Mouse (Mus musculus): Measurements from ENCODE around the gene Rasd1. TPM values are rescaled to one million over a fixed set of nuclear protein-coding genes. Genes with fewer than 3 reads are reported as not detected.

Rasd1 gene
- polyA plus RNA-seq, 1 experiment from 2014 or later, result 0.51 TPM

GRCm38 (mm10) chr11:59964163-59964758 is 483 bp downstream of the Rasd1 start:
- 2% methylated on average over 33 of the region's 33 CpGs for WGBS
- H3K4me3 ChIP-seq (replicated peaks; ENCODE audit: low read length), result peak overlapping the region; percentile 46
- no peaks in the 10 kb centered on the region for H3K9me3 ChIP-seq (ENCODE audit: control insufficient read depth, low read length)
- no peak overlapping the region for H3K27ac ChIP-seq (ENCODE audit: low read length)
- ATAC-seq, result no peak
- peak overlapping the region; percentile 92 for H3K4me2 ChIP-seq (ENCODE audit: low read length)
- peaks cover 10% of the 10 kb centered on the region; the same call in 1 of the 2 replicates for H3K36me3 ChIP-seq (ENCODE audit: control insufficient read depth, insufficient read depth)
- peak overlapping the region; percentile 47 for H3K9ac ChIP-seq (replicated peaks; ENCODE audit: low read depth, low read length)
- H3K27me3 ChIP-seq (replicated peaks; ENCODE audit: control insufficient read depth, insufficient read depth, low read length), result peaks cover 14% of the 10 kb centered on the region
- peaks cover 20% of the 10 kb centered on the region for H3K4me1 ChIP-seq (replicated peaks; ENCODE audit: control insufficient read depth, insufficient read depth, low read length)

GRCm38 (mm10) chr11:59963364-59964162 is 1.2 kb downstream of the Rasd1 start:
- Histone ChIP-seq H3K27ac (ENCODE audit: low read length) (no peak overlapping the region), H3K4me2 (ENCODE audit: low read length) (peak overlapping the region; percentile 92), H3K4me1 (replicated peaks; ENCODE audit: control insufficient read depth, insufficient read depth, low read length) (peaks cover 20% of the 10 kb centered on the region), H3K36me3 (ENCODE audit: control insufficient read depth, insufficient read depth) (peaks cover 10% of the 10 kb centered on the region; the same call in 1 of the 2 replicates), H3K27me3 (replicated peaks; ENCODE audit: control insufficient read depth, insufficient read depth, low read length) (peaks cover 14% of the 10 kb centered on the region), H3K9me3 (ENCODE audit: control insufficient read depth, low read length) (no peaks in the 10 kb centered on the region), H3K4me3 (replicated peaks; ENCODE audit: low read length) (peak overlapping the region; percentile 46), H3K9ac (replicated peaks; ENCODE audit: low read depth, low read length) (no peak overlapping the region)
- ATAC-seq, result no peak
- WGBS, result 6% methylated on average over 34 of the region's 34 CpGs

- Histone ChIP-seq H3K9ac (replicated peaks; ENCODE audit: low read depth, low read length) (no peak overlapping the region), H3K27me3 (replicated peaks; ENCODE audit: control insufficient read depth, insufficient read depth, low read length) (peaks cover 14% of the 10 kb centered on the region), H3K4me2 (ENCODE audit: low read length) (no peak overlapping the region), H3K4me1 (replicated peaks; ENCODE audit: control insufficient read depth, insufficient read depth, low read length) (peaks cover 20% of the 10 kb centered on the region), H3K27ac (ENCODE audit: low read length) (no peak overlapping the region), H3K4me3 (replicated peaks; ENCODE audit: low read length) (no peak overlapping the region), H3K36me3 (ENCODE audit: control insufficient read depth, insufficient read depth) (peaks cover 10% of the 10 kb centered on the region; the same call in 1 of the 2 replicates), H3K9me3 (ENCODE audit: control insufficient read depth, low read length) (no peaks in the 10 kb centered on the region)
- WGBS, result 75% methylated on average over 3 of the region's 3 CpGs
- no peak for ATAC-seq
These were observed 2.2 kb downstream of the Rasd1 start for GRCm38 (mm10) chr11:59962590-59962989.

GRCm38 (mm10) chr11:59961338-59961875 is 3.3 kb downstream of the Rasd1 start:
- WGBS, result 89% methylated on average over 9 of the region's 9 CpGs
- peaks cover 20% of the 10 kb centered on the region for H3K4me1 ChIP-seq (replicated peaks; ENCODE audit: control insufficient read depth, insufficient read depth, low read length)
- H3K27ac ChIP-seq (ENCODE audit: low read length), result no peak overlapping the region
- H3K4me2 ChIP-seq (ENCODE audit: low read length), result no peak overlapping the region
- no peak overlapping the region for H3K9ac ChIP-seq (replicated peaks; ENCODE audit: low read depth, low read length)
- peaks cover 10% of the 10 kb centered on the region; the same call in 1 of the 2 replicates for H3K36me3 ChIP-seq (ENCODE audit: control insufficient read depth, insufficient read depth)
- peaks cover 14% of the 10 kb centered on the region for H3K27me3 ChIP-seq (replicated peaks; ENCODE audit: control insufficient read depth, insufficient read depth, low read length)
- H3K4me3 ChIP-seq (replicated peaks; ENCODE audit: low read length), result no peak overlapping the region
- no peak for ATAC-seq
- H3K9me3 ChIP-seq (ENCODE audit: control insufficient read depth, low read length), result no peaks in the 10 kb centered on the region

- no peak for ATAC-seq
- 90% methylated on average over 20 of the region's 20 CpGs for WGBS
- Histone ChIP-seq H3K36me3 (ENCODE audit: control insufficient read depth, insufficient read depth) (peaks cover 10% of the 10 kb centered on the region; the same call in 1 of the 2 replicates), H3K27ac (ENCODE audit: low read length) (no peak overlapping the region), H3K4me3 (replicated peaks; ENCODE audit: low read length) (no peak overlapping the region), H3K4me1 (replicated peaks; ENCODE audit: control insufficient read depth, insufficient read depth, low read length) (peaks cover 20% of the 10 kb centered on the region), H3K9ac (replicated peaks; ENCODE audit: low read depth, low read length) (no peak overlapping the region), H3K9me3 (ENCODE audit: control insufficient read depth, low read length) (no peaks in the 10 kb centered on the region), H3K4me2 (ENCODE audit: low read length) (no peak overlapping the region), H3K27me3 (replicated peaks; ENCODE audit: control insufficient read depth, insufficient read depth, low read length) (peaks cover 14% of the 10 kb centered on the region)
These were observed 4.0 kb downstream of the Rasd1 start for GRCm38 (mm10) chr11:59960476-59961337.

GRCm38 (mm10) chr11:59959453-59959852 is 5.3 kb downstream of the Rasd1 start:
- H3K4me2 ChIP-seq (ENCODE audit: low read length), result no peak overlapping the region
- no peaks in the 10 kb centered on the region for H3K9me3 ChIP-seq (ENCODE audit: control insufficient read depth, low read length)
- no peak overlapping the region for H3K4me3 ChIP-seq (replicated peaks; ENCODE audit: low read length)
- H3K4me1 ChIP-seq (replicated peaks; ENCODE audit: control insufficient read depth, insufficient read depth, low read length), result peaks cover 11% of the 10 kb centered on the region
- no peak overlapping the region for H3K27ac ChIP-seq (ENCODE audit: low read length)
- no peak overlapping the region for H3K9ac ChIP-seq (replicated peaks; ENCODE audit: low read depth, low read length)
- WGBS, result 81% methylated on average over 4 of the region's 4 CpGs
- peaks cover 9% of the 10 kb centered on the region for H3K27me3 ChIP-seq (replicated peaks; ENCODE audit: control insufficient read depth, insufficient read depth, low read length)
- no peak for ATAC-seq
- H3K36me3 ChIP-seq (ENCODE audit: control insufficient read depth, insufficient read depth), result peaks cover 10% of the 10 kb centered on the region; the same call in 1 of the 2 replicates

- Histone ChIP-seq H3K27me3 (replicated peaks; ENCODE audit: control insufficient read depth, insufficient read depth, low read length) (no peaks in the 10 kb centered on the region), H3K9me3 (ENCODE audit: control insufficient read depth, low read length) (no peaks in the 10 kb centered on the region), H3K4me3 (replicated peaks; ENCODE audit: low read length) (no peak overlapping the region), H3K4me2 (ENCODE audit: low read length) (no peak overlapping the region), H3K27ac (ENCODE audit: low read length) (no peak overlapping the region), H3K36me3 (ENCODE audit: control insufficient read depth, insufficient read depth) (peaks cover 8% of the 10 kb centered on the region; the same call in 1 of the 2 replicates), H3K4me1 (replicated peaks; ENCODE audit: control insufficient read depth, insufficient read depth, low read length) (no peaks in the 10 kb centered on the region), H3K9ac (replicated peaks; ENCODE audit: low read depth, low read length) (no peak overlapping the region)
- no peak for ATAC-seq
- WGBS, result 80% methylated on average over 6 of the region's 6 CpGs
These were observed 8.0 kb downstream of the Rasd1 start for GRCm38 (mm10) chr11:59956749-59957148.

GRCm38 (mm10) chr11:59952892-59953291 is 11.9 kb downstream of the Rasd1 start:
- no peak for ATAC-seq
- Histone ChIP-seq H3K27ac (ENCODE audit: low read length) (no peak overlapping the region), H3K4me3 (replicated peaks; ENCODE audit: low read length) (no peak overlapping the region), H3K9ac (replicated peaks; ENCODE audit: low read depth, low read length) (no peak overlapping the region), H3K4me1 (replicated peaks; ENCODE audit: control insufficient read depth, insufficient read depth, low read length) (peaks cover 10% of the 10 kb centered on the region), H3K36me3 (ENCODE audit: control insufficient read depth, insufficient read depth) (no peaks in the 10 kb centered on the region), H3K27me3 (replicated peaks; ENCODE audit: control insufficient read depth, insufficient read depth, low read length) (no peaks in the 10 kb centered on the region), H3K4me2 (ENCODE audit: low read length) (no peak overlapping the region), H3K9me3 (ENCODE audit: control insufficient read depth, low read length) (no peaks in the 10 kb centered on the region)
- WGBS, result 93% methylated on average over 14 of the region's 14 CpGs

Data from forebrain, embryonic 16.5 days (tissue).